22 mouse cellular contexts compared by ENCODE assay signal in the genomic region with DNA sequence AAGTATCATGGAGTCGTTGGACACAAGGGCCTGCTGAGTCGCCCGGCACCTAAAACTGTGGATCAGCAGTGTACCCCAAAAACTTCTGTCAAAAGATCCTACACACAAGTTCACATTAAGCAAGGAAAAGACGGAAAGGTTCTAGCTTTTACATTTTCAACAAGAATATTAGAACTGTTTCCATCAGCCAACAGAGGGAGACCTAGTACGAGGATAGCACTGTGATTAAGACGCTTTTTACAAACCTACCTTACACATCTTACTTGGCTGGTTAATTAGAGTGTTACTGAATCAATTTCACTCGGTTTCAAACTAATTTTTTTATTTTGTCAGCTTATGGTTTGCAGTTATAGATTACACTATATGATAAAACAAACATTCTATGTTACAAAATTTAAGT. TPM values are rescaled to one million over a fixed set of nuclear protein-coding genes. Genes with fewer than 3 reads are reported as not detected.
DNase-seq lines count a peak whose midpoint lies in the region; ATAC-seq and TF ChIP-seq lines count a peak whose summit lies in the region.
"Had no signal": no experiment of that assay in that cellular context is flagged by ENCODE, and none has a peak within 500 bp of the region (broad histone marks: within the 10 kb centered on the region; RNA-seq: fewer than 3 reads in every experiment).

No protein-coding gene starts in this region.

- no peaks in the 10 kb centered on the region for H3K27me3 ChIP-seq in forebrain, postnatal 0 days (ENCODE audit: insufficient read depth, low read length)
- no peaks in the 10 kb centered on the region for H3K27me3 ChIP-seq in forebrain, embryonic 14.5 days (replicated peaks; ENCODE audit: control insufficient read depth, insufficient read depth, low read length)
- no peaks in the 10 kb centered on the region for H3K27me3 ChIP-seq in hindbrain, postnatal 0 days (ENCODE audit: insufficient read depth, low read length)
- no peaks in the 10 kb centered on the region for H3K27me3 ChIP-seq in hindbrain, embryonic 13.5 days
- no peaks in the 10 kb centered on the region for H3K27me3 ChIP-seq in liver, postnatal 0 days (ENCODE audit: insufficient read depth, low read length)
- H3K27me3 ChIP-seq in liver, embryonic 12.5 days (replicated peaks), result no peaks in the 10 kb centered on the region
- H3K27me3 ChIP-seq: embryonic facial prominence, embryonic 12.5 days had no signal

- no peaks in the 10 kb centered on the region for H3K9me3 ChIP-seq in forebrain, postnatal 0 days (ENCODE audit: low read length)
- no peaks in the 10 kb centered on the region for H3K9me3 ChIP-seq in forebrain, embryonic 14.5 days (replicated peaks; ENCODE audit: control insufficient read depth, low read length)
- H3K9me3 ChIP-seq in hindbrain, postnatal 0 days (ENCODE audit: low read length), result no peaks in the 10 kb centered on the region
- H3K9me3 ChIP-seq in hindbrain, embryonic 13.5 days, result no peaks in the 10 kb centered on the region
- no peaks in the 10 kb centered on the region for H3K9me3 ChIP-seq in liver, postnatal 0 days (ENCODE audit: low read length)
- H3K9me3 ChIP-seq in liver, embryonic 12.5 days (replicated peaks), result no peaks in the 10 kb centered on the region
- H3K9me3 ChIP-seq: embryonic facial prominence, embryonic 12.5 days; G1E had no signal

- 83% methylated on average over 7 of the region's 7 CpGs for WGBS in forebrain, postnatal 0 days
- WGBS in forebrain, embryonic 14.5 days, result 91% methylated on average over 7 of the region's 7 CpGs
- 89% methylated on average over 7 of the region's 7 CpGs for WGBS in hindbrain, postnatal 0 days
- 91% methylated on average over 7 of the region's 7 CpGs for WGBS in hindbrain, embryonic 13.5 days
- whole genome bisulfite sequencing in liver, postnatal 0 days (ENCODE audit: insufficient replicate concordance), result 89% methylated on average over 7 of the region's 7 CpGs
- 82% methylated on average over 7 of the region's 7 CpGs for WGBS in liver, embryonic 12.5 days (ENCODE audit: insufficient replicate concordance)

- peaks cover 47% of the 10 kb centered on the region for H3K36me3 ChIP-seq in forebrain, postnatal 0 days (ENCODE audit: insufficient read depth)
- H3K36me3 ChIP-seq in forebrain, embryonic 14.5 days (ENCODE audit: control insufficient read depth, insufficient read depth, low read length), result peaks cover 86% of the 10 kb centered on the region
- peaks cover 43% of the 10 kb centered on the region for H3K36me3 ChIP-seq in hindbrain, postnatal 0 days (ENCODE audit: insufficient read depth, low read length)
- peaks cover 86% of the 10 kb centered on the region for H3K36me3 ChIP-seq in hindbrain, embryonic 13.5 days
- H3K36me3 ChIP-seq in liver, postnatal 0 days (replicated peaks; ENCODE audit: insufficient read depth, low read length), result peaks cover 55% of the 10 kb centered on the region
- H3K36me3 ChIP-seq in liver, embryonic 12.5 days, result peaks cover 96% of the 10 kb centered on the region

- peak; percentile 9 for DNase-seq in forebrain, postnatal 0 days
- no peak for DNase-seq in forebrain, embryonic 14.5 days (ENCODE audit: low spot score)
- peak; percentile 20 for DNase-seq in hindbrain, postnatal 0 days (ENCODE audit: low spot score)
- DNase-seq in liver, postnatal 0 days, result no peak
- DNase-seq in NIH3T3 (ENCODE audit: low read depth), result peak; percentile 50
- DNase-seq: adrenal gland, postnatal 10 days; B cell, adult 2 months; cerebellum, adult 11 months; cerebellum, adult 8-10 months; cerebellum, postnatal 14 days; gastrocnemius, postnatal 25 days; heart, adult 18-20 months had no signal

- no peak for TF ChIP-seq EP300 in liver, postnatal 0 days (IDR thresholded peaks at IDR 0.05; ENCODE audit: low read depth)

- ATAC-seq in forebrain, postnatal 0 days, result no peak
- no peak for ATAC-seq in forebrain, embryonic 14.5 days
- ATAC-seq in hindbrain, postnatal 0 days, result no peak
- no peak for ATAC-seq in hindbrain, embryonic 13.5 days (ENCODE audit: low FRiP score)
- ATAC-seq in liver, postnatal 0 days, result no peak
- no peak for ATAC-seq in liver, embryonic 12.5 days
- ATAC-seq: CD4-positive, CD25-positive, alpha-beta regulatory T cell, adult 4 months; forebrain, embryonic 16.5 days; hindbrain, embryonic 16.5 days had no signal

- no peaks in the 10 kb centered on the region for H3K4me1 ChIP-seq in forebrain, postnatal 0 days (ENCODE audit: insufficient read depth)
- H3K4me1 ChIP-seq in forebrain, embryonic 14.5 days (ENCODE audit: control insufficient read depth, insufficient read depth, low read length), result no peaks in the 10 kb centered on the region
- H3K4me1 ChIP-seq in hindbrain, postnatal 0 days (ENCODE audit: insufficient read depth, low read length), result no peaks in the 10 kb centered on the region
- H3K4me1 ChIP-seq in hindbrain, embryonic 13.5 days (replicated peaks), result no peaks in the 10 kb centered on the region
- H3K4me1 ChIP-seq in liver, postnatal 0 days (ENCODE audit: insufficient read depth), result no peaks in the 10 kb centered on the region
- H3K4me1 ChIP-seq in liver, embryonic 12.5 days, result no peaks in the 10 kb centered on the region
- H3K4me1 ChIP-seq: embryonic facial prominence, embryonic 12.5 days had no signal

- H3K4me3 ChIP-seq in forebrain, postnatal 0 days (ENCODE audit: low read depth, low read length), result no peak overlapping the region
- no peak overlapping the region for H3K4me3 ChIP-seq in forebrain, embryonic 14.5 days (ENCODE audit: low read depth, low read length)
- H3K4me3 ChIP-seq in hindbrain, postnatal 0 days (ENCODE audit: low read length), result no peak overlapping the region
- H3K4me3 ChIP-seq in hindbrain, embryonic 13.5 days, result no peak overlapping the region
- H3K4me3 ChIP-seq in liver, postnatal 0 days (ENCODE audit: low read depth, low read length), result no peak overlapping the region
- no peak overlapping the region for H3K4me3 ChIP-seq in liver, embryonic 12.5 days
- H3K4me3 ChIP-seq: embryonic facial prominence, embryonic 12.5 days had no signal

- no peak overlapping the region for H3K27ac ChIP-seq in forebrain, postnatal 0 days (ENCODE audit: low read depth, low read length)
- no peak overlapping the region for H3K27ac ChIP-seq in forebrain, embryonic 14.5 days (ENCODE audit: low read depth, low read length)
- no peak overlapping the region for H3K27ac ChIP-seq in hindbrain, postnatal 0 days
- H3K27ac ChIP-seq in hindbrain, embryonic 13.5 days, result no peak overlapping the region
- no peak overlapping the region for H3K27ac ChIP-seq in liver, postnatal 0 days (ENCODE audit: low read depth)
- no peak overlapping the region for H3K27ac ChIP-seq in liver, embryonic 12.5 days
- H3K27ac ChIP-seq: embryonic facial prominence, embryonic 12.5 days had no signal

- peak; percentile 53 for TF ChIP-seq CTCF in forebrain, postnatal 0 days (IDR thresholded peaks at IDR 0.05; ENCODE audit: low read depth)
- TF ChIP-seq CTCF in hindbrain, postnatal 0 days (IDR thresholded peaks at IDR 0.05; ENCODE audit: low read depth), result peak; percentile 41
- TF ChIP-seq CTCF in liver, postnatal 0 days (IDR thresholded peaks at IDR 0.05; ENCODE audit: low read depth), result 0 out of 2 replicates have a peak, but pooled peaks have one; percentile 10

- no peak overlapping the region for H3K4me2 ChIP-seq in forebrain, postnatal 0 days (ENCODE audit: low read depth)
- no peak overlapping the region for H3K4me2 ChIP-seq in forebrain, embryonic 14.5 days (ENCODE audit: low read length)
- H3K4me2 ChIP-seq in hindbrain, postnatal 0 days (ENCODE audit: low read depth, low read length), result no peak overlapping the region
- H3K4me2 ChIP-seq in hindbrain, embryonic 13.5 days, result no peak overlapping the region
- no peak overlapping the region for H3K4me2 ChIP-seq in liver, postnatal 0 days (ENCODE audit: low read depth, low read length)
- no peak overlapping the region for H3K4me2 ChIP-seq in liver, embryonic 12.5 days
- H3K4me2 ChIP-seq: embryonic facial prominence, embryonic 12.5 days; heart, embryonic 11.5 days had no signal

- H3K9ac ChIP-seq in forebrain, postnatal 0 days, result no peak overlapping the region
- no peak overlapping the region for H3K9ac ChIP-seq in forebrain, embryonic 14.5 days (ENCODE audit: low read length)
- no peak overlapping the region for H3K9ac ChIP-seq in hindbrain, postnatal 0 days (replicated peaks; ENCODE audit: low read length)
- H3K9ac ChIP-seq in hindbrain, embryonic 13.5 days, result no peak overlapping the region
- no peak overlapping the region for H3K9ac ChIP-seq in liver, postnatal 0 days (replicated peaks)
- H3K9ac ChIP-seq in liver, embryonic 12.5 days, result no peak overlapping the region
- H3K9ac ChIP-seq: embryonic facial prominence, embryonic 12.5 days had no signal

RNA-seq across cellular contexts. Expression of gene Cdc7, which starts 9.8 kb away (rescaled TPM):
- total RNA-seq in forebrain, postnatal 0 days (2014; rRNA removed), result 29.9 and 36.8 TPM in 2 replicates
- 18.4 and 23.5 TPM in 2 replicates for polyA plus RNA-seq in forebrain, postnatal 0 days (2015; fragmentation: Nextera tagmentation; extraction: Ambion mirVana)
- polyA plus RNA-seq in forebrain, embryonic 14.5 days (2014; fragmentation: Nextera tagmentation; extraction: Ambion mirVana), result 35.2 and 40.7 TPM in 2 replicates
- total RNA-seq in hindbrain, postnatal 0 days (2014; rRNA removed), result 23.3 and 25.5 TPM in 2 replicates
- polyA plus RNA-seq in hindbrain, postnatal 0 days (2015; fragmentation: Nextera tagmentation; extraction: Ambion mirVana), result 21.4 and 22.4 TPM in 2 replicates
- 40.6 and 41.1 TPM in 2 replicates for polyA plus RNA-seq in hindbrain, embryonic 13.5 days (2015; fragmentation: Nextera tagmentation; extraction: Ambion mirVana)
- 4.9 and 6.2 TPM in 2 replicates for polyA plus RNA-seq in liver, postnatal 0 days (2015; fragmentation: Nextera tagmentation; extraction: Ambion mirVana)
- 29.3 and 29.5 TPM in 2 replicates for polyA plus RNA-seq in liver, embryonic 12.5 days (2016; fragmentation: Nextera tagmentation; extraction: Ambion mirVana)

RNA-seq across cellular contexts. Expression of gene Hfm1, which starts 47.8 kb away (rescaled TPM):
- 5.5 and 8.4 TPM in 2 replicates for total RNA-seq in forebrain, postnatal 0 days (2014; rRNA removed)
- 3.2 and 4.3 TPM in 2 replicates for polyA plus RNA-seq in forebrain, postnatal 0 days (2015; fragmentation: Nextera tagmentation; extraction: Ambion mirVana)
- polyA plus RNA-seq in forebrain, embryonic 14.5 days (2014; fragmentation: Nextera tagmentation; extraction: Ambion mirVana), result 4.2 and 4.7 TPM in 2 replicates
- 4.9 and 5.4 TPM in 2 replicates for total RNA-seq in hindbrain, postnatal 0 days (2014; rRNA removed)
- 5.1 and 5.5 TPM in 2 replicates for polyA plus RNA-seq in hindbrain, postnatal 0 days (2015; fragmentation: Nextera tagmentation; extraction: Ambion mirVana)
- 5.9 and 6.7 TPM in 2 replicates for polyA plus RNA-seq in hindbrain, embryonic 13.5 days (2015; fragmentation: Nextera tagmentation; extraction: Ambion mirVana)
- polyA plus RNA-seq in liver, postnatal 0 days (2015; fragmentation: Nextera tagmentation; extraction: Ambion mirVana), result not detected in 2 replicates
- polyA plus RNA-seq in liver, embryonic 12.5 days (2016; fragmentation: Nextera tagmentation; extraction: Ambion mirVana), result 0.20 TPM in 2 replicates
- total RNA-seq: G1E; gastrocnemius, adult 18-20 months; gastrocnemius, postnatal 25 days; heart, adult 18-20 months; heart, postnatal 25 days had no signal
- polyA plus RNA-seq: CD4-positive, CD25-positive, alpha-beta regulatory T cell, adult 4 months; G1E had no signal

Comparison
In these comparisons a context has a peak if more than half of its experiments do, and no peak if none do; other contexts are left out.
1. DNase-seq: peak in forebrain, postnatal 0 days (single experiment), hindbrain, postnatal 0 days (single experiment) and NIH3T3 (single experiment); none in forebrain, embryonic 14.5 days (single experiment) and liver, postnatal 0 days (single experiment).
2. Peak in every context shown above with its lines, with median percentiles within 50 percentile points of each other: CTCF ChIP-seq.